Mouse (Mus musculus) MN1 (cell line): ENCODE measurements around the gene Crk.
"Not testable (repeated sequence)": the region's sequence is repeated elsewhere in the genome, so short reads cannot be mapped to it uniquely, and the experiment has no call there.

Experiments used
- DNase-seq: peaks from one replicate; pipeline ENCODE4 v3.0.0-alpha.2; 2016; ENCODE audit warnings: low spot score

Crk gene

GRCm38 (mm10) chr11:75684956-75685355 is 5.9 kb downstream of the Crk start:
- DNase-seq, result peak; percentile 11

- no peak for DNase-seq
Observed at GRCm38 (mm10) chr11:75687343-75687993, 8.4 kb downstream of the Crk start.

- no peak for DNase-seq
Observed at GRCm38 (mm10) chr11:75688132-75688531, 9.1 kb downstream of the Crk start.

- no peak for DNase-seq
Observed at GRCm38 (mm10) chr11:75689977-75690376, 10.9 kb downstream of the Crk start.

- no peak for DNase-seq
Observed at GRCm38 (mm10) chr11:75691047-75691446, 12.0 kb downstream of the Crk start.

- no peak for DNase-seq
Observed at GRCm38 (mm10) chr11:75693570-75693969, 14.5 kb downstream of the Crk start.

GRCm38 (mm10) chr11:75697464-75697863 is 18.4 kb downstream of the Crk start:
- not testable (repeated sequence) for DNase-seq

GRCm38 (mm10) chr11:75700557-75700956 is 21.5 kb downstream of the Crk start:
- no peak for DNase-seq

- no peak for DNase-seq
Observed at GRCm38 (mm10) chr11:75702761-75703160, 23.7 kb downstream of the Crk start.

- DNase-seq, result no peak
Observed at GRCm38 (mm10) chr11:75703748-75704147, 24.7 kb downstream of the Crk start.

- DNase-seq, result peak; percentile 54
Observed at GRCm38 (mm10) chr11:75713949-75714348, 34.9 kb downstream of the Crk start.

- DNase-seq, result no peak
Observed at GRCm38 (mm10) chr11:75715556-75715955, 36.5 kb downstream of the Crk start.

- no peak for DNase-seq
Observed at GRCm38 (mm10) chr11:75716661-75717325, 37.7 kb downstream of the Crk start.

- DNase-seq, result no peak
Observed at GRCm38 (mm10) chr11:75722339-75722738, 43.3 kb downstream of the Crk start.

GRCm38 (mm10) chr11:75727168-75727567 is 48.1 kb downstream of the Crk start:
- DNase-seq, result no peak

GRCm38 (mm10) chr11:75727659-75728058 is 48.6 kb downstream of the Crk start:
- not testable (repeated sequence) for DNase-seq

GRCm38 (mm10) chr11:75732434-75733226 is 53.6 kb downstream of the Crk start, which contains the start of gene Ywhae:
Gene Ywhae, plus strand, starts transcription at chr11:75732869.
- peak; percentile 92 for DNase-seq

- peak; percentile 68 for DNase-seq
Observed at GRCm38 (mm10) chr11:75733227-75733940, 54.3 kb downstream of the Crk start.

GRCm38 (mm10) chr11:75735462-75736252 is 56.6 kb downstream of the Crk start:
- DNase-seq, result no peak

- no peak for DNase-seq
Observed at GRCm38 (mm10) chr11:75736978-75737377, 57.9 kb downstream of the Crk start.

GRCm38 (mm10) chr11:75737806-75738476 is 58.9 kb downstream of the Crk start:
- no peak for DNase-seq
